Mouse (Mus musculus) left cerebral cortex, adult 8-10 months (tissue): Measurements from ENCODE around the gene Ucp2. TPM values are rescaled to one million over a fixed set of nuclear protein-coding genes. Genes with fewer than 3 reads are reported as not detected.

Experiments used
- DNase-seq, 2 experiments: peaks; one replicate each; pipeline ENCODE4 v3.0.0; 2022; ENCODE audit warnings: low spot score in 2 of 2
- total RNA-seq, 4 experiments: library from RNA; stranded (reverse); gene quantifications; 2 replicates each; pipeline ENCODE4 v1.2.4; 2022

Gene Ucp2
- total RNA-seq: 100 to 1,000 TPM in 1 of 4 experiments, 10 to 100 TPM in 3; 63.3 to 124 (median 79.8) TPM

- no peak for DNase-seq
These were observed at the start of gene Ucp2 for GRCm38 (mm10) chr7:100493117-100493483. TSS of gene Ucp2 (plus strand) at chr7:100493337.

- DNase-seq: no peak
These were observed 49.4 kb upstream of the Ucp2 start for GRCm38 (mm10) chr7:100443728-100444127.

GRCm38 (mm10) chr7:100446271-100446670 lies 46.9 kb upstream of the Ucp2 start:
- no peak for DNase-seq

GRCm38 (mm10) chr7:100448530-100448929 lies 44.6 kb upstream of the Ucp2 start:
- DNase-seq: no peak

GRCm38 (mm10) chr7:100448985-100449384 lies 44.2 kb upstream of the Ucp2 start:
- no peak for DNase-seq

- no peak for DNase-seq
These were observed 35.0 kb upstream of the Ucp2 start for GRCm38 (mm10) chr7:100458153-100458552.

GRCm38 (mm10) chr7:100459862-100460261 lies 33.3 kb upstream of the Ucp2 start:
- DNase-seq: no peak

GRCm38 (mm10) chr7:100461621-100462151 lies 31.5 kb upstream of the Ucp2 start:
- DNase-seq: peak; percentile 26 to 76

GRCm38 (mm10) chr7:100463194-100463593 lies 29.9 kb upstream of the Ucp2 start:
- DNase-seq: no peak

- no peak for DNase-seq
These were observed 29.4 kb upstream of the Ucp2 start for GRCm38 (mm10) chr7:100463757-100464156.

GRCm38 (mm10) chr7:100464248-100464647 lies 28.9 kb upstream of the Ucp2 start:
- no peak for DNase-seq

- no peak for DNase-seq
These were observed 27.9 kb upstream of the Ucp2 start for GRCm38 (mm10) chr7:100465248-100465647.

- DNase-seq: peak in 1 of 2 experiments; percentile 14
These were observed 27.4 kb upstream of the Ucp2 start for GRCm38 (mm10) chr7:100465656-100466309.

- no peak for DNase-seq
These were observed 26.2 kb upstream of the Ucp2 start for GRCm38 (mm10) chr7:100466781-100467510.

- no peak for DNase-seq
These were observed 24.4 kb upstream of the Ucp2 start for GRCm38 (mm10) chr7:100468761-100469160.

- no peak for DNase-seq
These were observed 23.6 kb upstream of the Ucp2 start for GRCm38 (mm10) chr7:100469502-100469901.

- DNase-seq: no peak
These were observed 22.2 kb upstream of the Ucp2 start for GRCm38 (mm10) chr7:100470796-100471406.

- no peak for DNase-seq
These were observed 21.7 kb upstream of the Ucp2 start for GRCm38 (mm10) chr7:100471407-100471797.

- DNase-seq: no peak
These were observed 20.4 kb upstream of the Ucp2 start, which contains the start of gene Ucp3 for GRCm38 (mm10) chr7:100472777-100473176. TSS of gene Ucp3 (plus strand) at chr7:100472990.

GRCm38 (mm10) chr7:100473846-100474454 lies 19.2 kb upstream of the Ucp2 start:
- DNase-seq: no peak

GRCm38 (mm10) chr7:100474680-100475079 lies 18.5 kb upstream of the Ucp2 start:
- no peak for DNase-seq
